Mouse (Mus musculus) kidney, postnatal 25 days (tissue): ENCODE data around the gene Hnrnph1.
A peak's percentile ranks its signal among the peaks of the same experiment; 100 is the strongest.
"Not testable (repeated sequence)": the region's sequence is repeated elsewhere in the genome, so short reads cannot be mapped to it uniquely, and the experiment has no call there.

Source experiments
- DNase-seq, 2 experiments: peaks; one replicate each; pipeline ENCODE4 v3.0.0; 2021; ENCODE audit warnings: mixed read lengths in 2 of 2

Hnrnph1 gene

DNA sequence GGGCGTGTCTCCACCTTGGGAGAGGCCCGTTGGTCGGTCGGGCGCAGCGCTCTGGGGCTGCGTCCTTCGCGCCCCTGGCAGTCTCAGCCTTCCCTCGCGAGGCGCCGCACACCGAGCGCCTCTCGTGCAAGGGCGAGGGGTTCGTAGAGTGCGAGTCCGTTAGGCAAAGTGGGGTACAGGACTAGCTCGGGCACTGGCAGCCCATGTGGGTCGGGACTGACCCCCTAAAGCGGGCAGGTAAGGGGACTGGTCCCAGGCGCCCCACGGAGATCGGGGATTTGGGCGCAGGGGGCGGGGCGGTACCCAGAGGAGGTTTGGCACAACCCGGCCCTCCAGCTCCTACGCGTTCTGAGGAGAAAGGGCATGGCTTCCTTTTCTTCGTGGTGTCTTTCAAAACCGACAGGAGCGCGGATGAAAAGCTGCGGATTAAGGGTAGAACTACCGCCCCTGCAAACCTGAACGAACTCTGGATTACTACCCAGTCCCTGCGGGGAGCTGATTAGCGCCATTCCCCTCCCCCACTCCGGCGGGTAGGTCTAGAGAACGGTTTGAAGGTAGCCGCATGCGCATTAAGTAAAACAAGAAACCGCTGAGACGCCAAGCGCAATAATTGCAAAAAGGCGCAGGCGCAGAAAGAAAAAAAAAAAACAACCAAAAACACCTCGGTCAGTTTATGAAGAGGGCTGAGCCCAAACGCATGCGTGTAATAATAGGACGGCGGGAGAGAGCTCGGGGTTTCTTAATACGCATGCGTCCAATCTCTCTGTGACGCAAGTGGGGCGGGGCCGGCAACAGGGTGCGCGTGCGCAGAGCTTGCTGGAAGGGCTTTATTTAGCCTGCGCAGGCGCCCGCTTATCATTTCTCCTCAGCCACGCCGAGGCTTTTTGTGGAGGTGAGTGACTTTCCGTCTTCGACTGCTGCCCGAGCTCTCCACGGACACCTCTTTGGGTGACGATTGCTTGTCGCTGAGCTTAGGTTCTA is at the start of gene Hnrnph1:
Gene Hnrnph1, plus strand, starts transcription at position 80 of the 981 bp plus-strand sequence.
- peak; percentile 98 for DNase-seq

DNA sequence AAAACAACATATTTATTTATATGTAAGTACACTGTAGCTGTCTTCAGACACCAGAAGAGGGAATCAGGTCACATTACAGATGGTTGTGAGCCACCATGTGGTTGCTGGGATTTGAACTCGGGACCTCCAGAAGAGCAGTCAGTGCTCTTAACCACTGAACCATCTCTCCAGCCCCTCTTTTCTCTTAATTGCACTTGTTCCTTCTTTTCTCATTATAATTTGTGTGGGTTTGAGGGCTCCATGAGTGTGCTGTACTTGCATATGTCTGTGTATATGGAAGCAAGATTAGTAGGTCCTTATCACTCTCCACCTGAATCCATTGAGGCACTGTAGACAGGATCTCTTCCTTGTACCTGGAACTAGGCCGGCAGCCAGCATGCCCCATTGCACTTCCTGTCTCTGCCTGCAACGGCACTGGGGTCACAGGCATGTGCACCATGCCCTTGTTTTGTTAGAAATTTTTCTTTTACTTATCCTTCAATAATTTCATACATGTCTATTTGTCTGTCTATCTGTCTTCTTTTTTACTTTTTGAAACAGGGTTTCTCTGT is 48.6 kb upstream of the Hnrnph1 start:
- no peak for DNase-seq

GRCm38 (mm10) chr11:50329378-50329777 is 47.4 kb upstream of the Hnrnph1 start:
- DNase-seq, result no peak

GRCm38 (mm10) chr11:50333181-50333580 is 43.6 kb upstream of the Hnrnph1 start:
- DNase-seq, result no peak

GRCm38 (mm10) chr11:50336126-50336525 is 40.7 kb upstream of the Hnrnph1 start:
- no peak for DNase-seq

DNA sequence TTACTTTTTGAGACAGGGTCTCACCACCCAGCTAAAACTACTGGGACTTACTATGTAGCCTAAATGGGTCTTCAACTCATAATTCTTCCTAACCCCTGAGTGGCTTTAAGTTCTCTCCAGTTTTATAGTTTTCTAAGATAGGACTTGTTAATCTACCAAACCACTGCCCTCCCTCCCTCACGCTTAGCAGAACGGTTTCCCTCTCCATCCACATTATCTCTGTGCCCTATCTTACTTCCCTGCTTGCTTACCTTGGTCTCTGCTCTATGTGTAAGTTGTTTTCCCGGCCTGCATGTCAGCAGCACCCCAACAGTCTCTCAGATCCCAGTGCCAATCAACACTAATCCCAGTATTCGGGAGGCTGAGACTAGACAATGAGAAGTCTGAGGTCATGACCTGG is 39.9 kb upstream of the Hnrnph1 start:
- DNase-seq, result no peak

DNA sequence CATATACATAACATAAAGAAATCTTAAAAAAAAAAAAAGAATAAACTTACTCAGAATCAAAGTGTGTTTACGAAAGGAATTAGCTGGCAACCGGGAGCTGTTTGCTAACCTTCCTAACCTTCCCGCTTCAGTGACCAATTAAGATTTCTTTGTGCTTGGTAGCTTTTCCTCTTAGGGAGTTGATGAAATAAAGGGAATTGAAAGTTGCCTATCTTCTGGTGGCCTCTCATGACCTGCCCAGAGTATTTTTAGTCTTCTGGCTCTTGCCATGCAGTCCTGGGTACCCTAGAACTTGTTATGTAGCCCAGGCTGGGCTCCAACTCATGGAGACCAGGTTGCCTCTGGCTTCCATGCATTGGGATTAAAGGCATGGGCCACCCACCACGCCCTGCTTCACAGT is 31.3 kb upstream of the Hnrnph1 start:
- DNase-seq, result no peak

GRCm38 (mm10) chr11:50346256-50347032 is 30.3 kb upstream of the Hnrnph1 start:
- DNase-seq, result no peak

DNA sequence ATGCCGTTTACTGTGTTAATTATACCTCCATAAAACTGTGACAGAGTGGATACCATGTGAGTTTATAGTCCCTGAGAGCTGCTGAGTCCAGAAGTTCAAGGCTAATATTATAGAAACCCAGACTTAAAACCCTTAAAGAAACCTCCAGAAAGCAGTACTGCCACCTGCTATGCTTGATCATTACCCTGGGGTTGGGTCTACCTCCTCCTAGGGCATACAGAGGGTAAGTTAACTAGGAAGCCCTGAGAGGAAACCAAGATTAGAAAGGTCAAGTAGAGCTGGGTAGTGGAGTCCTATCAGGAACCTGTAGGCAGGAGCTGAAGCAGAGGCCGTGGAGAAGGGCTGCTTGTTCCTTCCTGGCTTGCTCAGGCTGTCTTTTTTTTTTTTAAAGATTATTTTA is 24.6 kb upstream of the Hnrnph1 start:
- no peak for DNase-seq

DNA sequence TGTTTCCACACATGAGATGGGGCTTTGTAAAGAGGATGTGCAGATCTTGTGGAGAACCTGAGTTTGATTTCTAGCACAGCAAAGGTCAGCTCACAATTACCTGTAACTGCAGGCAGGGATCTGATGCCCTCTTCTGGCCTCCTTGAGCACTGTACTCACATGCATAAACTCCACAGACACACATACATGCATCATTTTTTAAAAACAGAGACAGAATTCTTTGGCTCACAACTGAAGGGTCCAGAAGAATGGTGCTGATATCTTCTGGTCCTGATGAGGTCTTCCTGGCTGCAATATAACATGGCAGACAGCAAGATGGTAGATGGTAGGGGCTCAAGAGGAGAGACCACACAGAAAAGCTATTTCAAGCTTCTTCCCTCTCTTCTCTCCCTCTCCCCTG is 22.6 kb upstream of the Hnrnph1 start, which contains the start of gene Cby3:
Gene Cby3, plus strand, starts transcription at position 301 of the 400 bp plus-strand sequence.
- no peak for DNase-seq

DNA sequence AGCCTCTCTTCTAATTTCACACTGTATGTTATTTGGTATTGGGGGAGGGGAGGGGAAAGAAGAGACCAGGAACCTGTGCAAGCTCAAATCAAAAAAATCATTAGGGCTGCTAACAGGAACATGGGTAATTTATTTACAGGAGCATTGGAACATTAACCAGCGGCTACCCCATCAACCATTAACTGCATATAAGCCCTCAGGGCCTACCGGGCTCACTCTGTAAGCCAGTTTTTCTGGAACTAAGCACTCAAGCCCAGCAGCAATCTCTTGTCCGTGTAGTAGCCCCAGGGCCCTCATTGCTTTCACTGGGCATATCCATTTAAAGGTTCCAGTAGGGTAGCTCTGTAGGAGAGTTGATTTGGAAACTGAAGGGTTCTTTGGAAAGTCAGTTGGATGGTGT is 21.9 kb upstream of the Hnrnph1 start:
- peak; percentile 86 to 91 for DNase-seq

- peak in 1 of 2 experiments; percentile 22 for DNase-seq
These were observed 21.4 kb upstream of the Hnrnph1 start for GRCm38 (mm10) chr11:50355395-50355794.

DNA sequence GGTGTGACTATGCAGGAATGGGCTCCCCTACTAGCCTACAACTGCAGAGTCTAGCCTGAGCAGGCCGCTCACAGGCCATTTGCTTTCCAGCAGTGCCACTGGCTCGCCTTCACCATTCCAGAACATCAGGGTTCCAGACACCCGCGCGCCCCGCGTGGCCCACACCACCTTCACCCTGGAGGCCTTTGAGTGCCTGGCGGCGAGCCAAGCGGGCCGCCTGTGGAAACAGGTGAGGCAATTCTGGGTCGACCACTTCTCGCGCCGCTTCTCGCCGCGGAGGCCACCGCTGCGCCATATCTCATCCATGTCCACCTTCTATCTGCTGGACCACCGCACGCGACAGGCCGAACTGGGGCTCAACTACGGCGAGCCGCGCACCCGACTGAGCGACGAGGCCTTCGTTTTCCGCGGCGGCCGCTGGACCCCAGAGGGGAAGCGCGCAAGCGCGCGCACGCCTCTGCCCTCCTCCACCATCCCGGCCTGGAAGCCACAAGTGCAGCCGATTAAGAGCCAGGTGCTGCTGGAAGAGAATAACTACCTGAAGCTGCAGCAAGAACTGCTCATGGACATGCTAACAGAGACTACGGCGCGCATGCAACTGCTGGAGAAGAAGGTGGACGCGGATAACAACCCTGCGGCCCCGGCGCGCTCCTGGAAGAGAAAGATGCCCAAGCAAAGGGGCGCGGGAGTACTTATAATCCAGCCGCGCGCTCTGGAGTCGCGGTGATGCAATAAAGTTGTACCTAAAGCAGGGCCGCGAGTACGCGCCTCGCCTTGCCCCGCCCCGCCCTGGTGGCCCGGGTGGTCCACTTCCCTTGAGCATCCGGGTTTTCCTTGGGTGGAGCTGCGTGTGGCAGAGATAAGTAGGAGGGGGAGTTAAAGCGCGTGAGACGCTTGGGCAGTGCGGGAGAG is 17.6 kb upstream of the Hnrnph1 start:
- DNase-seq, result peak; percentile 54 to 77

DNA sequence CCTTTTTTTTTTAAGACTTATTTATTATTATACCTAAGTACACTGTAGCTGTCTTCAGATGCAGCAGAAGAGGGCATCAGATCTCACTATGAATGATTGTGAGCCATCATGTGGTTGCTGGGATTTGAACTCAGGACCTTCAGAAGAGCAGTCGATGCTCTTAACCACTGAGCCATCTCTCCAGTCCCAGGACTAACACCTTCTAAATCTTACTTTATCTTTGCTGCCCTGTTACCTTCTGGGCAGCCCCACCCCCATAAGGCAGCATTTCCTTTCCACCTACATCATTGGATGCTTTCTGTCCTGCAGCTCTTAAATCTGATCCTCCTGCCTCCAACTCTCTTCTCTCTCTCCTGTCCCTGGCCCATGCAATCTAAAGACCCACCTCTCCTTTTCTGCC is 15.5 kb upstream of the Hnrnph1 start:
- DNase-seq, result not testable (repeated sequence)

DNA sequence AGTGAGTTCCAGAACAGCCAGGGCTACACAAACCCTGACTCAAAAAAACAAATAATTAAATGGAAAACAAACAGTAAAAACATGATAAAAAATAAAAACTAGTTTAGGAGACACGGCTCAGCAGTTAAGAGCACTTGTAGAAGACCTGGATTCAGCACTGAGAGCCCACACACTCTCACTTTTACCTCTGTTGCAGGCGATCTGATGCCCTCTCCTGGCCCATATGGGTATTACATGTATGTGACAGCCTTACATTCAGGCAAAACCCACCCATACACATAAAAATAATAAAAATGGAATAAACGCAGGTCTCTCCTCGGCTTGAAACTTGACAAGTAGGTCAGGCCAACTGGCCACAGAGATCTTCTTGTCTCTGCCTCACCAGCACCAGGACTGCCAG is 12.2 kb upstream of the Hnrnph1 start:
- DNase-seq, result peak; percentile 75 to 91

GRCm38 (mm10) chr11:50365322-50365721 is 11.5 kb upstream of the Hnrnph1 start:
- no peak for DNase-seq

- DNase-seq, result no peak
These were observed 9.3 kb upstream of the Hnrnph1 start for GRCm38 (mm10) chr11:50367531-50367930.

- no peak for DNase-seq
These were observed 7.4 kb upstream of the Hnrnph1 start for GRCm38 (mm10) chr11:50369360-50369911.

DNA sequence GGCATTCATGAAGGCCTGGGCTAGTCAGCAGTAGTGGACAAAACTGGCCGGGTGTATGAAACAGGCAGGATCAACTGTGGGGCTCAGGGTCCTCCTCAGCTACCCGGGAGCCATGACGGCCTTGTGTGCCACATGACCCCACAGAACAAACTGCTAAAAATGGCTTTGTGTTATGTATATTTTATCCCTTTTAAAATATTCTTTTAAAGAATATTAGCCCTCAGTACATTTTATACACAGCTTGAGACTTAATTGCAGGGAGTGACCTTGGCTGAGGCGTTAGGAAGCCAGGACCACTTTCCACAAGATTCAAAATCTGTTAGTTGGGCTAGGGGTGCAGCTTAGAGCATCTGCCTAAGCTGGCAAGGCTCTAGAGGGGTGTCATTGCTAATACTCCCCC is 5.8 kb upstream of the Hnrnph1 start:
- DNase-seq, result no peak

DNA sequence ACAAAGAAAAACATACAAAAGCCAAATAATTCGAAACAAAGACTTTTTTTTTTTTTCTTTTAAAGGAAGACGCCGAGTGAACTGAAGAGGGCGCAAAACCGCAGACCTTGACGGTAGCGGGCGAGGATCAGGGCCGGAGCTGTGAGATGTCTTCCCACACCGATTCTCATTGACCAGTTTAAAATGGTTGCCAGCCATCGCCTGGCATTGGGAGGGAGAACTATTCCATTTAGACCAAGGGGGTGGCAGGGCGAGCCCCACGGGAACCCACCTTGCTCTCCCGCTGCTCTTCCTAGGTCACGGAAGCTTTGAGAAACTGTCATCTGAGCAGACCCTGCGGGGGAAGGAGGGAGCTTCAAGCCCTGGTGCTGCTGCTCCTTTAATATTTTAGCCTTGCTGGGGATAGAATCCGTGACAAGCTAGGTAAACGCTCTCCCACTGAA is 5.4 kb upstream of the Hnrnph1 start:
- peak; percentile 75 to 78 for DNase-seq

DNA sequence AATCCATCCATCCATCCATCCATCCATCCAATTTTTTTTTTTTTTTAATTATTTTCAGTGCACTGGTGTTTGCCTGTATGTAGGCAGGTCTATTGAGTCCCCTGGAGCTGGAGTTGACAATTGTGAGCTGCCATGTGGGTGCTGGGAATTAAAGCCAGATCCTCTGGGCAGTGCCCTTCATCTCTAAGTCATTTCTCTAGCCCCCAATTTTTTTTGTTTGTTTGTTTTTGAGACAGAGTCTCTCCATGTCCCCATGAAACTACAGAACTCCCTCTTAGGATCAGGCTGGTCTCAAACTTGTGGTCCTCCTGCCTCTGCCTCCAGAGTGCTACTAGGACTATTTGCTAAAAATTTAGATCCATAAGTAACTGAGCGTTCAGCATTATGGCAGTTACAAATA is 4.9 kb upstream of the Hnrnph1 start:
- DNase-seq, result no peak

DNA sequence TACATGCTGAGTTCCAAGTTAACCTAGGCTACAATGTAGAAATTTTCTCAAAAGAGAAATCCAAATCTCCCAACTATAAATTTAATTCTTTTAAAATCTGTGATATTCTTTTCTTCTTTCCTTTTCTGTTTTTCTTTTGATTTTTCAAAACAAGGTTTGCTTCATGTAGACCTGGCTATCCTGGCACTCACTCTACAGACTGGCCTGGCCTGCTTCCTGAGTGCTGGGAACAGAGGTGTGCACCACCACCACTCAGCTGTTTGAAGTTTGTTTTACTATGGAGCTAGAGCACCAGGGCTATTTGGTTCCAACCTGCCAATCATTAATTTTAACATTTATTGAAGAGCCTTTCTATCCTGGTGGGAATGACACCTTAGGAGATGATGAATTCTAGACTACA is 3.7 kb upstream of the Hnrnph1 start:
- DNase-seq, result no peak
